Mouse (Mus musculus): ENCODE measurements at regions not wholly inside any gene's neighbourhood (a gene's known extent, or its start where the extent isn't known, plus 50 kb on each side); places are given as distances from the start of the nearest gene placed in this dataset.

GRCm38 (mm10) chr3:21428120-21428519, 648.3 kb upstream of the Tbl1xr1 start:
- DNase-seq (ENCODE audit: low spot score), result no peak

GRCm38 (mm10) chr3:21464245-21464644, 612.2 kb upstream of the Tbl1xr1 start:
- Histone ChIP-seq H3K4me2 (replicated peaks; ENCODE audit: low read depth) (no peak overlapping the region), H3K4me1 (replicated peaks; ENCODE audit: control insufficient read depth, insufficient read depth) (no peaks in the 10 kb centered on the region), H3K36me3 (ENCODE audit: control insufficient read depth, insufficient read depth, low read length) (no peaks in the 10 kb centered on the region), H3K9ac (ENCODE audit: low read length) (no peak overlapping the region), H3K27ac (replicated peaks) (no peak overlapping the region), H3K9me3 (ENCODE audit: control insufficient read depth, low read length) (no peaks in the 10 kb centered on the region), H3K27me3 (ENCODE audit: control insufficient read depth, insufficient read depth, low read length) (no peaks in the 10 kb centered on the region), H3K4me3 (ENCODE audit: low read depth, low read length) (no peak overlapping the region)
- TF ChIP-seq CTCF (IDR thresholded peaks at IDR 0.05; ENCODE audit: low read depth) (no peak), EP300 (optimal IDR thresholded peaks at IDR 0.05) (no peak)
- DNase-seq (ENCODE audit: low spot score) (no peak), ATAC-seq (ENCODE audit: low FRiP score, low TSS enrichment) (no peak)
- WGBS, result 42% methylated on average over 4 of the region's 4 CpGs

More at GRCm38 (mm10) chr3:21428120-21428519, 648.3 kb upstream of the Tbl1xr1 start:
- H3K4me3 ChIP-seq (ENCODE audit: low read depth, low read length), result no peak overlapping the region
- H3K27ac ChIP-seq (replicated peaks), result no peak overlapping the region
- no peak overlapping the region for H3K9ac ChIP-seq (ENCODE audit: low read length)
- WGBS, result 47% methylated on average over 2 of the region's 2 CpGs
- no peak for ATAC-seq (ENCODE audit: low FRiP score, low TSS enrichment)
- no peaks in the 10 kb centered on the region for H3K27me3 ChIP-seq (ENCODE audit: control insufficient read depth, insufficient read depth, low read length)
- H3K36me3 ChIP-seq (ENCODE audit: control insufficient read depth, insufficient read depth, low read length), result no peaks in the 10 kb centered on the region
- H3K4me2 ChIP-seq (replicated peaks; ENCODE audit: low read depth), result no peak overlapping the region
- TF ChIP-seq EP300 (optimal IDR thresholded peaks at IDR 0.05), result no peak
- no peak for TF ChIP-seq CTCF (IDR thresholded peaks at IDR 0.05; ENCODE audit: low read depth)
- H3K4me1 ChIP-seq (replicated peaks; ENCODE audit: control insufficient read depth, insufficient read depth), result no peaks in the 10 kb centered on the region
- H3K9me3 ChIP-seq (ENCODE audit: control insufficient read depth, low read length), result no peaks in the 10 kb centered on the region

- ATAC-seq (ENCODE audit: low FRiP score, low TSS enrichment) (no peak), DNase-seq (ENCODE audit: low spot score) (no peak)
- no peaks in the 10 kb centered on the region for H3K36me3 ChIP-seq (ENCODE audit: control insufficient read depth, insufficient read depth, low read length)
- H3K4me1 ChIP-seq (replicated peaks; ENCODE audit: control insufficient read depth, insufficient read depth), result no peaks in the 10 kb centered on the region
- no peak overlapping the region for H3K27ac ChIP-seq (replicated peaks)
- WGBS, result 40% methylated on average over 7 of the region's 7 CpGs
- no peaks in the 10 kb centered on the region for H3K27me3 ChIP-seq (ENCODE audit: control insufficient read depth, insufficient read depth, low read length)
- no peak overlapping the region for H3K9ac ChIP-seq (ENCODE audit: low read length)
- H3K4me3 ChIP-seq (ENCODE audit: low read depth, low read length), result no peak overlapping the region
- H3K4me2 ChIP-seq (replicated peaks; ENCODE audit: low read depth), result no peak overlapping the region
- no peaks in the 10 kb centered on the region for H3K9me3 ChIP-seq (ENCODE audit: control insufficient read depth, low read length)
- TF ChIP-seq CTCF (IDR thresholded peaks at IDR 0.05; ENCODE audit: low read depth) (no peak), EP300 (optimal IDR thresholded peaks at IDR 0.05) (no peak)
Observed at GRCm38 (mm10) chr3:21466113-21466645, 610.3 kb upstream of the Tbl1xr1 start.

- Histone ChIP-seq H3K36me3 (ENCODE audit: control insufficient read depth, insufficient read depth, low read length) (no peaks in the 10 kb centered on the region), H3K27me3 (ENCODE audit: control insufficient read depth, insufficient read depth, low read length) (no peaks in the 10 kb centered on the region), H3K4me3 (ENCODE audit: low read depth, low read length) (no peak overlapping the region), H3K9me3 (ENCODE audit: control insufficient read depth, low read length) (no peaks in the 10 kb centered on the region), H3K4me2 (replicated peaks; ENCODE audit: low read depth) (no peak overlapping the region), H3K27ac (replicated peaks) (no peak overlapping the region), H3K9ac (ENCODE audit: low read length) (no peak overlapping the region), H3K4me1 (replicated peaks; ENCODE audit: control insufficient read depth, insufficient read depth) (peaks cover 6% of the 10 kb centered on the region; the same call in 1 of the 2 replicates)
- no peak for TF ChIP-seq CTCF (IDR thresholded peaks at IDR 0.05; ENCODE audit: low read depth)
- TF ChIP-seq EP300 (optimal IDR thresholded peaks at IDR 0.05), result no peak
- DNase-seq (ENCODE audit: low spot score), result no peak
- ATAC-seq (ENCODE audit: low FRiP score, low TSS enrichment), result no peak
- WGBS, result 60% methylated on average over 4 of the region's 4 CpGs
Observed at GRCm38 (mm10) chr3:21477366-21477765, 599.1 kb upstream of the Tbl1xr1 start.

- Histone ChIP-seq H3K27me3 (ENCODE audit: control insufficient read depth, insufficient read depth, low read length) (no peaks in the 10 kb centered on the region), H3K4me3 (ENCODE audit: low read depth, low read length) (no peak overlapping the region), H3K4me2 (replicated peaks; ENCODE audit: low read depth) (no peak overlapping the region), H3K4me1 (replicated peaks; ENCODE audit: control insufficient read depth, insufficient read depth) (peaks cover 6% of the 10 kb centered on the region; the same call in 1 of the 2 replicates), H3K9ac (ENCODE audit: low read length) (no peak overlapping the region), H3K9me3 (ENCODE audit: control insufficient read depth, low read length) (no peaks in the 10 kb centered on the region), H3K27ac (replicated peaks) (peak overlapping the region; percentile 73), H3K36me3 (ENCODE audit: control insufficient read depth, insufficient read depth, low read length) (no peaks in the 10 kb centered on the region)
- WGBS, result 13% methylated on average over 5 of the region's 5 CpGs
- DNase-seq (ENCODE audit: low spot score) (peak; percentile 17), ATAC-seq (ENCODE audit: low FRiP score, low TSS enrichment) (no peak)
- TF ChIP-seq EP300 (optimal IDR thresholded peaks at IDR 0.05) (no peak), CTCF (IDR thresholded peaks at IDR 0.05; ENCODE audit: low read depth) (no peak)
Observed at GRCm38 (mm10) chr3:21479021-21479795, 597.2 kb upstream of the Tbl1xr1 start.

GRCm38 (mm10) chr3:21479846-21480245, 596.6 kb upstream of the Tbl1xr1 start:
- Histone ChIP-seq H3K36me3 (ENCODE audit: control insufficient read depth, insufficient read depth, low read length) (no peaks in the 10 kb centered on the region), H3K27ac (replicated peaks) (no peak overlapping the region), H3K9ac (ENCODE audit: low read length) (no peak overlapping the region), H3K27me3 (ENCODE audit: control insufficient read depth, insufficient read depth, low read length) (no peaks in the 10 kb centered on the region), H3K4me2 (replicated peaks; ENCODE audit: low read depth) (no peak overlapping the region), H3K4me1 (replicated peaks; ENCODE audit: control insufficient read depth, insufficient read depth) (peaks cover 6% of the 10 kb centered on the region; the same call in 1 of the 2 replicates), H3K9me3 (ENCODE audit: control insufficient read depth, low read length) (no peaks in the 10 kb centered on the region), H3K4me3 (ENCODE audit: low read depth, low read length) (no peak overlapping the region)
- ATAC-seq (ENCODE audit: low FRiP score, low TSS enrichment), result no peak
- TF ChIP-seq CTCF (IDR thresholded peaks at IDR 0.05; ENCODE audit: low read depth), result no peak
- no peak for TF ChIP-seq EP300 (optimal IDR thresholded peaks at IDR 0.05)
- no peak for DNase-seq (ENCODE audit: low spot score)
